Mouse (Mus musculus) E14TG2a.4 (cell line): Measurements from ENCODE around the gene Hnrnpul1.

Source experiments
- CTCF ChIP-seq: conservative IDR thresholded peaks from 2 replicates; pipeline ENCODE4 v1.5.1; 2014; ENCODE audit warnings: low read length
- NANOG ChIP-seq: IDR thresholded peaks from 2 replicates; pipeline ENCODE4 v1.6.1; 2014; ENCODE audit warnings: borderline replicate concordance, low read length, mixed read lengths
- POU5F1 ChIP-seq: IDR thresholded peaks from 2 replicates; pipeline ENCODE4 v1.6.1; 2014; ENCODE audit warnings: low read length, borderline replicate concordance

DNA sequence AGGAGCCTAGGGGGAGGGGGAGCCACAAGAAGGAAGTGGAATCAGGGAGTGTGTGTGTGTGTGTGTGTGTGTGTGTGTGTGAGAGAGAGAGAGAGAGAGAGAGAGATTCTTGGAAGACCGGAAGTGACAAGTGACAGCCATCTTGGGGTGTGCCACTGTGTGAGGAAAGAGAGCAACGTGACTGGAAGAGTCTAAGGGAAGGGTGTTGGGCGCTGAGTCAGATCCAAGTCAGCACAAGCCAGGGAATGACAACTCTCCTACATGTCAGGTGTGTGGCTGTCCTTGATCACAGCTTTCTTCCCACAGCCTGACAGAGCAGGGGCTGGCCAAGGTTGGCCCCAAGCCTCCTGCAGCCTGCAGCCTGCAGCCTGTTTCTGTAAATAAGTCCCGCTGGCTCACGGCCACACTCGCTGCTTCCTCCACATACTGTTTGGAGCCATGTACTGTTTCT is 48.7 kb downstream of the Hnrnpul1 start:
- TF ChIP-seq CTCF (no peak), NANOG (no peak), POU5F1 (no peak)
